Mouse (Mus musculus) liver (tissue): Measurements from ENCODE around the gene Mfsd4b3.

Source experiments
- DNase-seq: peaks from one replicate; pipeline ENCODE4 v3.0.0-alpha.2; 2020; ENCODE audit warnings: mixed read lengths

The Mfsd4b3 gene

GRCm38 (mm10) chr10:39912616-39913015, 47.3 kb downstream of the Mfsd4b3 start:
- DNase-seq, result no peak

- DNase-seq, result no peak
These were observed 51.0 kb downstream of the Mfsd4b3 start for GRCm38 (mm10) chr10:39908768-39909441.

DNA sequence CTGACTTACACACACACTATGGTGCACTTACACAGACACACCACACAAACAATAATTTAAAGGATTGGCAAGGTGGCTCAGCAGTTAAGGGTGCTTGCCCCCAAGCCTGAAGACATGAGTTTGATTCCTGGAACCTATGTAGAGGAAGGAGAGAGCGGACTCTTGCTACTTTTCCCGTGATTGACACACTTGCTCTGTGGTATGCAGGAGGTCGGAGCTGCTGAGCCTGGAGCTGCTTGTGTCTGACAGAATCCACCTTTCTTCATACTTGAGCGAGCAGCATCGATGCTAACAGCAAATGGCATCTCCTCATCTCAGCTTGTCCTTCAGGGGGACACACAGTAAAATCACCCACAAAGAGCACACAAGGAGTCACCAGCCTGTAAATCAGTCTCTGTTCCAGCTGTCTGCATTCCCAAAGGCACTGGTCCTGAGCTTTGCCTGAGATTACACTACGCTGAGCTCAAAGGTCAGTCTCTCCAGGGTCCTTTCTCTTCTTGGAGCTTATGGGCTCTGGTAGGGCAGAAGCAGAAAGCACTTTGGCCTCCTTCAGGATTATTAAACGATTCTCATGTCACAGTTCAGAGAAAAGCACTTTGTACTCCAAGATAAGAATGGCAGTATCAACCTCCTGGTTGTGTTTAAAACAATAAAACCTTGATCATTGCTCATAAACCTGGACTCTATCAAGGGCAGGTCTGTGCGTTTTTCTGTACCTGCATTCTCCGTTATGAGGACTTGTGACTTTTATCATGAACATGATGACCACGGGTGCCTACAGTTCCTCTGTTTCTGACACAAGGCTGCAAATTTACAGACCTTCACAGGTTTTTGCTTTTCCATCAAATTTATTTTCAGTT, 52.9 kb downstream of the Mfsd4b3 start:
- no peak for DNase-seq

DNA sequence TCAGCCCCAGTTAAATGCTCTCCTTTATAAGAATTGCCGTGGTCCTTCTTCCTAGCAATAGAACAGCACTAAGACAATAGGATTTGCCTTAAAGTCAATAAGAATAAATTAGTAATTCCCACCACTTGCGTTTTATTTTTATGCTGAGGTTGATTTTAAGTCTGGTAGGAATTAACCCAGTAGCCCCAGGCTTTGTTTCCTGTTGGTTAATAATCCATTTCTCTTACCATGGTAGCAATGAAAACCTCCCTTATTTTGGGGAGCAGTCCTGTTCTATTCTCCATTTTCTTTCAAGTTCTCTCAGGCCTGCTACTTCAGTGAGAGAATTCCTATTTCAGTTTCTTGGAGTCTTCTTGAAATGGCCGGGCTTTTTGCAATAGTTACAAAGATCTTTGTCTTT, 55.8 kb downstream of the Mfsd4b3 start:
- no peak for DNase-seq

DNA sequence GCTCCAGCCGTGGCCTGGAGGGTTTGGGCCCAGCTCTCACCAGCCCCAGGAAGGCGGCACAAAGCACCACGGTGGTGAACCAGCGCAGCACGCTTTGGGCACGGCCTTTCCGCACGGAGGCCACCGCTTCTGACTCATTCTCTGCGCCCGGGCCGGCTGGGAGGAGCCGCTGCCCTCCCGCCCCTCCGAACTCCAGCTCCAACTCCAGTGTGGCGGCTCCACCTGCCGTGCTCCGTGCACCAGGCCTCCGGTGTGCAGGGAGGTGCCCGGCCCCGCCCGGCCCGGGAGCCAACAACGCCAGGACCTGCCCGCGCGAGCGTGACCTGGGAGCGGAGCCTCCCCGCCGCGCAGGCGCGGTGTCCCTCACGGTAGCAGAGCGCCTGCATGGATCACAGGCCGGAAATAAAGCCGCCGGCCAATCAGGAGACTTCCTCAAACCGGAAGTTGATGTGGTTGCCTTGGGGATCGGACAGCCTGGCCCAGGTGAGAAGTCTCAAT, 61.0 kb downstream of the Mfsd4b3 start, which contains the start of gene Mfsd4b4:
TSS of gene Mfsd4b4 (minus strand) at position 365 of the 498 bp plus-strand sequence.
- DNase-seq, result peak; percentile 91
